Mouse (Mus musculus): ENCODE results near the gene Lamp1.

GRCm38 (mm10) chr8:13148476-13148875 lies 10.5 kb upstream of the Lamp1 start:
- no peak for TF ChIP-seq CTCF (IDR thresholded peaks at IDR 0.05; ENCODE audit: borderline replicate concordance, insufficient read depth, low read depth, low read length)
- no peak for TF ChIP-seq POLR2A (IDR thresholded peaks at IDR 0.05; ENCODE audit: borderline replicate concordance, insufficient read depth, low read length)

Measured in cerebellum, adult 2 months (tissue).